Mouse (Mus musculus) kidney, adult 2 months (tissue): ENCODE results near the gene Mylk3. TPM values are rescaled to one million over a fixed set of nuclear protein-coding genes. Genes with fewer than 3 reads are reported as not detected.
A peak's percentile ranks its signal among the peaks of the same experiment; 100 is the strongest.

Experiments
- DNase-seq: peaks from one replicate; pipeline ENCODE4 v3.0.0; 2021
- H3K27ac ChIP-seq: fragments of 200-500 bp; 2 replicates; pipeline ENCODE4 v1.5.1; 2012; ENCODE audit warnings: low read depth, low read length, control low read depth, inconsistent platforms; ENCODE audit not compliant: insufficient read depth
- H3K27me3 ChIP-seq: fragments of 200-500 bp; replicated peaks from 2 replicates; pipeline ENCODE4 v1.6.1; 2012; ENCODE audit warnings: mild to moderate bottlenecking, moderate library complexity, low read length, inconsistent platforms; ENCODE audit not compliant: control insufficient read depth, insufficient read depth
- H3K36me3 ChIP-seq: fragments of 200-500 bp; 2 replicates; pipeline ENCODE4 v1.6.1; 2012; ENCODE audit warnings: mild to moderate bottlenecking, moderate library complexity, low read length, inconsistent platforms; ENCODE audit not compliant: control insufficient read depth, insufficient read depth
- H3K4me1 ChIP-seq: fragments of 200-500 bp; 2 replicates; pipeline ENCODE4 v1.6.1; 2011; ENCODE audit warnings: low read length; ENCODE audit not compliant: control insufficient read depth, insufficient read depth
- H3K4me3 ChIP-seq: fragments of 200-500 bp; 2 replicates; pipeline ENCODE4 v1.5.1; 2011; ENCODE audit warnings: mild to moderate bottlenecking, low read depth, low read length, control low read depth; ENCODE audit not compliant: insufficient read depth
- CTCF ChIP-seq: fragments of 200-500 bp; conservative IDR thresholded peaks from 2 replicates; pipeline ENCODE4 v1.5.1; 2011; ENCODE audit warnings: low read depth, mild to moderate bottlenecking, control low read depth, low read length, moderate library complexity, mixed read lengths; ENCODE audit not compliant: insufficient read depth, insufficient read length
- POLR2A ChIP-seq: fragments of 200-500 bp; IDR thresholded peaks from one replicate; pipeline ENCODE4 v1.6.1; 2011; ENCODE audit warnings: low read depth, low read length, control low read depth
- WGBS: fragments of 180-500 bp; shearing (Covaris S2); methylation state at CpG from one replicate; pipeline ENCODE4 v1.1.7; 2018; 5-methylcytosine and 5-hydroxymethylcytosine counted together
- polyA plus RNA-seq: library from polyadenylated mRNA; depleted of rRNA; stranded (reverse); fragments of >200 nt; gene quantifications from 2 replicates; pipeline ENCODE4 v1.2.3, GENCODE M21; 2012

Mylk3 gene
- polyA plus RNA-seq, 1 experiment: 0.77 TPM

DNA sequence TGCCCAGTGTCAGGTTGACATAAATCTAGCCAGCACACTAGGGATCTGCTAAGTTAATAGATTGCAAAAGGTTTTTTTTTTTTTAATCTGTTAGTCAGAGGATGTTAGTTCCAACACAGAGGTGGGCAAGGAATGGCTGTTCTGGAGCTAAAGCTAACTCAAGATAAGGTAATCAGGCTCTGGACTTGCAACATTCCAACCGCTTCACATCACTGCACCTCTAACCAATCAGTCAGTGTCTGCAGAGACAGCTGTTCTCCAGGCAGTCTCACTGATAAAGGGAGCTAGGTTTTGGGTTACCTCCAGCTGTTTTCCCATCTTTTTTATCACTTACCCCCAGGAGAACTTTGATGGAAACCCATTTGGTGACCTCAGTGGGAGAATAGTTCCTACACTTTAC, 5.3 kb upstream of the Mylk3 start:
- H3K4me1 ChIP-seq: no peaks in the 10 kb centered on the region
- no peak overlapping the region for H3K27ac ChIP-seq
- no peak overlapping the region for H3K4me3 ChIP-seq
- TF ChIP-seq CTCF: no peak
- TF ChIP-seq POLR2A: no peak
- no peaks in the 10 kb centered on the region for H3K27me3 ChIP-seq
- no peak for DNase-seq
- WGBS: 67% methylated on average over 1 of the region's 1 CpGs
- no peaks in the 10 kb centered on the region for H3K36me3 ChIP-seq

DNA sequence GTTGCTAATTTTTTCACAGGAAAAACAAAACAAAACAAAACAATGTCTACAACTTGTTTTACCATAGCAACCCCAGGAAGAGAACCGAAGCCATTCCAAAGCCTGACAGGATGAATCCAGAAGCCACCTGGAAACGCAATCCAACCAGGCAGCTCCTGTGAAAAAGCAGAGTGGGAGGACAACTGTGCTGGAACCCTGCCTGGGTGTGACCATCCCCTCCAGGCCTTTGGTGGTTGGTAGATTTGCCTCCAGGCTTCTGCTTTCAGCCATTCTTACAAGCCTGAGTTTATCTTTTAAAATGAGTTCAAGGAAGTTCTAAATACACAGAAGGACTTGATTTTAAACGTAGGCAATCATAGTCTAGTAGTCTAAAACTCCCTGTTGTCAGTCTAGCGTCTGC, 4.2 kb downstream of the Mylk3 start:
- no peak for DNase-seq
- TF ChIP-seq CTCF (no peak), POLR2A (no peak)
- H3K36me3 ChIP-seq: no peaks in the 10 kb centered on the region
- WGBS: 73% methylated on average over 4 of the region's 4 CpGs
- no peak overlapping the region for H3K27ac ChIP-seq
- H3K27me3 ChIP-seq: no peaks in the 10 kb centered on the region
- H3K4me1 ChIP-seq: peaks cover 5% of the 10 kb centered on the region
- no peak overlapping the region for H3K4me3 ChIP-seq

DNA sequence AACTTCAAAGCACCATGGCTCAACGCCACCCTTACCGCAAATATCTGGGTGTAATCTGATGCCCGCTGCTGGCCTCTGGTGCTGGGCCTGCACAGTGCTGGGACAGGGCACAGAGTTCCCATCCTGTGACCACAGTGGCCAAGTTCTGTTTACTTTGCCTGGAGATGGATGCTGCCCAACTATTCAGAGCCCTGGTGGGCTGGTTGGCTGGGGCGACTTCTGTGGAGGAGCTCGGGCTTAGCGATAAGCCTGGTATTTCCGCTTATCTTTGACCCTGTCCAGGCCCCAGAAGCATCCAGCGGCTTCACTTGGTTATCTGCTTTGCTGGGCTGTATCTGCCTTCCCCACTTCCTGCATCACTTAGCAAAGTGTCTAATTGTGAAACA, 5.3 kb downstream of the Mylk3 start:
- Histone ChIP-seq H3K27me3 (no peaks in the 10 kb centered on the region), H3K36me3 (no peaks in the 10 kb centered on the region), H3K4me3 (no peak overlapping the region), H3K4me1 (peaks cover 5% of the 10 kb centered on the region), H3K27ac (peak overlapping the region; percentile 18; the same call in 1 of the 2 replicates)
- 64% methylated on average over 8 of the region's 8 CpGs for WGBS
- peak; percentile 58 for DNase-seq
- no peak for TF ChIP-seq POLR2A
- TF ChIP-seq CTCF: no peak

DNA sequence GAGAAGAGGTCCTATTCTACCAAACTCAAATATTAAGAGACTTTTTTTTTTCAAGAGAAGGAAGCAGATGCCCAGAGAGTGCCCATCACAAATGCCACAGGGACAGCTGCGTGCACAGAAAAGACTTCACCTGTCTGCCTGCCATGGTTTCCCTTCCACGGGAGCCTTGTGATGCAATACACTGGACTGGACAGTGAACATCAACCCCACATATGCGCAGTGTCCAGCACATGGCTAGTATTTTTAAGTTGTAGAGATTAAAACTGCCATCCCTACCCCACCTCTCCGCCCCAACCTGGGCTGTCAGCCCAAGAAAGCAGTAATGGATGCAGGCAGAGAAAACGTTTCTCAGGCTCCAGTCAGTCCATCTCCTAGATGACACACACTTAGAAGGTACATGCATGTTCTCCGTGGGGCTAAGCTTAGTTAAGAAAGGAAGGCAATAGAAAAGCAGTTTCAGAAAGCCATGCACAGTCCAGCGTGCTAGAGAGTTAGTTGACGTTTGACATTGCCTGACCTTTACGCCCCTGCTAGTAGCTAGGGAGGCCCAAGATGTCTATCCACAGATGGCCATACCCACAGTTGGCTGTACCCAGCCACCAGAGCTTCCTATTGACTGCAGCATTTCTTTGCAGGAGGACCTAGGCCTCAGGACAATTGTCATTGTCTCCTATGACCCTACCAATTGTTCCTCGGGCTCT, 5.9 kb downstream of the Mylk3 start:
- no peak for TF ChIP-seq CTCF
- TF ChIP-seq POLR2A: no peak
- Histone ChIP-seq H3K4me1 (peaks cover 5% of the 10 kb centered on the region), H3K36me3 (no peaks in the 10 kb centered on the region), H3K4me3 (no peak overlapping the region), H3K27me3 (no peaks in the 10 kb centered on the region), H3K27ac (peak overlapping the region; percentile 18; the same call in 1 of the 2 replicates)
- DNase-seq: peak; percentile 6
- WGBS: 79% methylated on average over 10 of the region's 10 CpGs

DNA sequence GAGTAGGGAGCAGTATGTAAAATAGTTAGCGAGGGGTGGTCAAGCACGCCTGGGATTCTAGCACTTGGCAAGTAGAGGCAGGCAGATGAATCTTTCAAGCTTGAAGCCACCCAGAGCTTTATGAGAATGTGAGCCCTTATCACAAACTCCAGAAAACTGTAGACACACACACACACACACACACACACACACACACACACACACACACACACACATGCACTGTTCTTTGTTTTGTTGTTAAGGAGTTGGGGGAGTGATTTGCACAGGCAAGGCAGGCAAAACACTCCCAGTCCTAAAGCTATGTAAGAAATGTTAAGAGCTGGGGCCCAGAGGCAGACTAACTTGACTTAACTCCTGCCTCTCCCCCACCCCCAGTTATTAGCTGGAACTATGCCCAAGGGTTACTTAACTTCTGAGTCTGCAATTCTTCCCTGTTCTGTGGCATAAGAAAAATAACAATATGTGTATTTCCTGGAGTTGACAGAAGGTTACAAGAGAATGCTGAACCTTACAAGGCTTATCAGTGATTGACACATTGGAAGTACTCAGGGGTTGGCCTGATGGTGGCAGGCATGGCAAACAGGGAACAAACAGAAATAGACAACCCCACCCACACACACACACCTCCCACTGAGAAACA, 6.9 kb downstream of the Mylk3 start:
- TF ChIP-seq POLR2A (no peak), CTCF (no peak)
- Histone ChIP-seq H3K36me3 (no peaks in the 10 kb centered on the region), H3K4me3 (no peak overlapping the region), H3K27ac (peak overlapping the region; percentile 35; the same call in 1 of the 2 replicates), H3K4me1 (peaks cover 5% of the 10 kb centered on the region), H3K27me3 (no peaks in the 10 kb centered on the region)
- peak; percentile 53 for DNase-seq
- WGBS: 32% methylated on average over 2 of the region's 2 CpGs

DNA sequence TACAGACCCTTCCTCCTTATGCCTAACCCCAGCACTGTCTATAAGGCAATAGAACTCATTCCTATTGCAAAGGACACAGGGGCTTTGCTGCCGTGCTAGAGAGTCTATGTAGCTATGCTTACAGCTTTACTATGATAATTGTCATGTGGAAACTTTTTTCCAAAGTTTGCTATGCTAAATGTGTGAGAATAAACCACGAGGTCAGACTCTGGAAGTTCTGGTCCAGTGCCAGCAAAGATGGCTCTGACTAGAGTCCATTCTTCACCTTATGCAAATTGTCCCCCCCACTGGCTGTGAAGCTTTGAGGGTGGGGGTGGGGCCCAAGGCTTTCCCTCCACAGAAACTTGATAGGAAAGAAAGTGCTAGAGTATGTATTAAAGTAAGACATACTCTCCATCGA, 9.6 kb downstream of the Mylk3 start:
- TF ChIP-seq CTCF: no peak
- no peak for TF ChIP-seq POLR2A
- Histone ChIP-seq H3K27me3 (no peaks in the 10 kb centered on the region), H3K4me3 (no peak overlapping the region), H3K36me3 (no peaks in the 10 kb centered on the region), H3K4me1 (peaks cover 5% of the 10 kb centered on the region), H3K27ac (no peak overlapping the region)
- DNase-seq: no peak
- 43% methylated on average over 3 of the region's 3 CpGs for WGBS

DNA sequence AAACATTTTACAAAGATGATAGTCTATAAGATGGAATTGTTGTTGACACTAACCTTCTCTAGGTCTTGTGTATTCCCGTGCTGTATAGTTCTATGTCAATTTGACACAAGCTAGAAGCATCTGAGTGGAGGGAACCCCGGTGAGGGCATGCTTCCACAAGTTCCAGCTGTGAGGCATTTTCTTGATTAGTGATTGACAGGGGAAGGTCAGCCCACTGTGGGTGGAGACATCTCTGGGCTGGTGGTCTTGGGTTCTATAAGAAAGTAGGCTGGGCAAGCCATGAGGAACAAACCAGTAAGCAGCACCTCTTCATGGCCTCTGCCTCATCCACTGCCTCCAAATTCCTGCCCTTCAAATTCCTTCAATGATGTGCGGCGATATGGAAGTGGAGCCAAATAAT, 11.9 kb downstream of the Mylk3 start:
- no peak for DNase-seq
- Histone ChIP-seq H3K36me3 (no peaks in the 10 kb centered on the region), H3K27ac (no peak overlapping the region), H3K4me3 (no peak overlapping the region), H3K4me1 (peaks cover under 1% of the 10 kb centered on the region), H3K27me3 (no peaks in the 10 kb centered on the region)
- TF ChIP-seq POLR2A (no peak), CTCF (no peak)
- 61% methylated on average over 4 of the region's 4 CpGs for WGBS
